Mouse (Mus musculus): ENCODE measurements at regions not wholly inside any gene's neighbourhood (a gene's known extent, or its start where the extent isn't known, plus 50 kb on each side); places are given as distances from the start of the nearest gene placed in this dataset.

DNA sequence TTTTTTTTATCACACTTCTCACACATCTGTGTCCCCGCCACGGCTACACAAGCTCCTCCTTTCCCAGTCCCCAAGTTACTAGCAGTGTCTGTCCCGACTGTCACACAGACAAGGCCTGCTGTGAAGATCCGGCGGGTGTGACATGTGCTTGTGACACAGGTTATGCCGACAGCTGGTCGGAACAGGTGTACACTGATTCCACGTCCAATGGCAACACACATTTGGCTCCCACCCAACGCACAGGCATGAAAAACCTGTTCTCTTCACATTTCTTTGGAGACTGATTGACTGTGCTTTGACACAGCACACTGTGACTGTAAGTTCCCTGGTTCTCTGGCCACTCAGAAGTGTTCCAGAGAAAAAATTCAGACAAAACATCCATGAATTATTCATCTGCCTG is 281.4 kb downstream of the En1 start:
- no peak for DNase-seq (ENCODE audit: low read depth, low spot score)

DNA sequence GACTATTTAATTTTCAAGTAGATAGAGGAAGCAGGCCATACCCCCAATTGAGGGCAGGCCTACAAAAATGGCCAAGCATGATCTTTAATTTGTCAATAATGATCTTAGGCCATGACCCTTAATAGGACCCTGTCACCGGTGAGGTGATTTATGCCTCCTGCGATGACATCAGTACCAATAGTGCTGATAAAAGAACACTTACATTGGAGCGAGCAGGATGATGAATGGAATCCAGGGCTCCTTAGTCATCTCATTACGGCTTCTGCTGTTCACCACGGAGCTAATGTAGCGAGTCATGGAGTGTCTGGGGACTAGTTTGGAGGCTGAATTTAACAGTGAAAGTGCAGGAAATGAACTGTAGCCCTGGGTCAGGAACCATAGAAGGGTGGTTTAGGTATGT is 308.6 kb downstream of the En1 start:
- no peak for DNase-seq (ENCODE audit: low read depth, low spot score)

DNA sequence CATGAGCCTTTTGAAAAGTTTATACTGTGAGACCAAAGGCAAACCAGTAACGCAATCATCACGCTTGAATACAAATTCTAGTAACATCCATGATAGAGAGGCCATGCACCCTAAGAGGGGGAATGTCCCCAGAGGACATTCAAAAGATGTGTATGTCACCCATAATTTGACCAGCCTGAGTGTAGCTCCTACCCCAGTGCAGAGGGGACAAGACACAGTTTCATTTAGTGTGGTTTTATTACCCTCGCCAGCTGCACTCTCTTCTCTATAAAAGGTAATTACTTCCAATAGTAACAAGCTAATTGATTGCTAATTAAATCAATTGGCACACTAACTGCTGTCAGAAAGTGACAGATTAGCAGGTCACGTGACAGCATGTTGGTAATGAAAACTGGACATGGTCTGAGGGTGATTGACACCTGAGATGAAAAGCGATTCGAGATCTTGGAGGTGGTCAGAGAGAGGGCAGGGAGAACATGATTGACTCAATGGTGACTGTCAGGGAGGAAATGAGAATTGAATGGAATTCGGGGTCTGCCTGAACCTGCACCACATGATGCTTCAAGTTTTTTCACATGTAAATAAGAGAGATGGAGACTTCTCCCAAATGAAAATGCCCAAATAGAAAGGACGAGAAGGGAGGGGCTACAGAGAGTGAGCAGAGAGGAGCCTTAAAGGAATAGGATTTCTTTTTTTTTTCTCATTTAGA is 309.9 kb downstream of the En1 start:
- DNase-seq (ENCODE audit: low read depth, low spot score), result peak; percentile 19

DNA sequence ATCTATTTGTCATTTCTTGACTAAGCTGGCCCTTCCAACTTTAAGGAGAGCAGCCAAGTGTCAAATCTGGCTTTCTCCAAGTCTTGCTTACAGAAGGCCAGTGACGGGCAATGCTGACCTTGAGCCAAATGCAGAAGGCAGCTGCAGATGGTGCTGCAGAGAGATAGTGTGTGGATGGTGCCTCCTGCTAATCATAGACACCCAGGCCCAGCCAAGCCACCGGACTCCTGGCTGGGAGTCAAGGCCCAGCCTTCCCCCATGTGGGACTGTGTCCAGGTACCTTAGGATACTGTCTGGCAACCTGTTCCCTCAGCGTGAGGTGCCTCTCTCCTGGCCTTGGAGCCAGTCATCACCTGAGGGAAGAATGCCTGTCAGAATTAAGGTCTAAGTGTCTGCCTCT is 319.3 kb downstream of the En1 start:
- DNase-seq (ENCODE audit: low read depth, low spot score), result no peak

DNA sequence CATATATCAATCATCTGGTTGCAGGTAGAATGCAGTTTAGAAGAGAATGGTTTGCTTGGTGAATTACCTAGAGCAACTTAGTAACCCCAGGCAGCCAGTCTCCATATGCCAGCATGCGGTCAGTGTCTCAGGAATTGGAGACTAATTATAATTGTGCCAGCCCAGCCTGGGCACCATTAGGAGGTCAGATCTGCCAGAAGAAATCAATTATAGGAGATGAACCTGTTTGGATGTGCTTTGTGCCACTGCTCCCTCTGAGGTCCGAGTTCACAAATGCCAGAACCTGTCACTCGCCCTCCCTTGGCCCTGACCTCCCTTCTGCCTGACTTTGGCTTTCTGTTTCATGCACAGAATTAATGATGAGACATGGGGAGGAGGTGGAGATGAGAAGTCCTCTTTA is 323.1 kb downstream of the En1 start:
- no peak for DNase-seq (ENCODE audit: low read depth, low spot score)

DNA sequence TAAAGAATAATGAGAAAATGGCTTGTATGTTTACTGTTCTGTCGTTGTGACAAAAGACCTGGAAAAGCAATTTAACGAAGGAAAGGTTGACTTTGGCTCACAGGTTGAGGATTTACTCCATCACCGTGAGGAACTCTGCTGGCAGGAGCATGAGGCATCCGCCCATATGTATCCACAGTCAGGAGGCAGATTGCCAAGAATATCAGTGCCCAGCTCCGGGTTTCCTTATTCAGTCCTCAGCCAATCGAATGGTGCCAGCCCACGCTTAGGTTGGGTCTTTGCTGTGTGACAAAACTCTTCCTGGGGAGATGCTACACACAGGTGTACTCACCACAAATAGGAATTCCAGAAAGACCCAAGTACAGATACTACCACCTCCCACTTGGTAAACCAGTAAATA is 327.9 kb downstream of the En1 start:
- DNase-seq (ENCODE audit: low read depth, low spot score), result no peak

DNA sequence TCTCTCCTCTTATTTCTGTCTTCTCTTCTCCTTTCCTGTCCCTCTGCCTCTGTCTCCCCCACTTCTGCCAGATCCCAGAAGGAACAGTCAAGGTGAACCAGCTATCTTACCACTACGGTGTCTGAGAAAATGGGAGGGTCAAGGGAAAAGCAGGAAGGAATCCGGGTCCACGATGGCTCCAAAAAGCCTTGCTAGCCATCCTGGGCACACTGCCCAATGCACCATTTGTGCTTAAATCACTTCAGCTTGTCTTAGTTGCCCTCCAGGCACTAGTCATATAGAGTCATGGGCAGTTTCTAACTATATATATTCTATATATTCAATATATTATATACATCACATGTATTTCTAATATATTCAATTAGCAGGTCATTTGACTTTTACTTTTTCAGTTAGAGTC is 333.1 kb downstream of the En1 start:
- DNase-seq (ENCODE audit: low read depth, low spot score), result no peak

DNA sequence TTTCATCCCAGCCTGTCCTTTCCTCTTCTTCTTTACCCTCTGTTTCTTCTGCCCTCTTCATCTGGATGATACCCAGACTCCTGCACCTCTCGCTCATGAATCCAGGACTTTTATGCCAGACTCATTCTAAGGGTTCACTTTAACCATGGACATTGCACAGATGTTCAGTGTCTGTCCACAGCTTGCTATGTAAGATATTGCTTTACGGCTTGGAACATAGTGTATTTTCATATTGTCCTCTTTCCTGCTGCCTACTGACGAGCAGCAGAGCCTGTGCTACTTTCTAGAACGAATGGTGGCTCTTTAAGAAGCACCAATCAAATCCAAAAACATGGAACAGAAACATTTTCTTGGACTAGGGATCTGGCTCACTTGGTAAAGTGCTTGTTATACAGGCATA is 341.5 kb downstream of the En1 start:
- no peak for DNase-seq (ENCODE audit: low read depth, low spot score)

DNA sequence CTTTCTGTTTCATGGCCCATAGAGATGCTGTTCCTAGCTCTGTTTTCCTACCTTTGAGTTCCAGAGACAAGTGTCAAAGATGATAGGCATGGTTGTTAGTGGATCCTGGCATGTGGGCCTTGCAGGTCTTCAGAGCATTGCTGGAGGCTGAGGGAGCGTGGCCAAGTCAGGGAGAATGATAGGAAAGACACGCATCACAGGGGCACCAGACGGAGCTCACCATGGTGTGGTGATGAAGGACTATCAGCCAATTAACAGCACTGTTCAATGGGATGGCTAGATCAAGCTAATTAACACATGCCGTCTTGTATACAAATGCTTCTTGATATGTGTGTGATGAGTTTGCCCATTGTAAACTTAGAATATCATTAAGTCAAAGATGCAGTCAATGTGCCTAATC is 344.1 kb downstream of the En1 start:
- no peak for DNase-seq (ENCODE audit: low read depth, low spot score)

DNA sequence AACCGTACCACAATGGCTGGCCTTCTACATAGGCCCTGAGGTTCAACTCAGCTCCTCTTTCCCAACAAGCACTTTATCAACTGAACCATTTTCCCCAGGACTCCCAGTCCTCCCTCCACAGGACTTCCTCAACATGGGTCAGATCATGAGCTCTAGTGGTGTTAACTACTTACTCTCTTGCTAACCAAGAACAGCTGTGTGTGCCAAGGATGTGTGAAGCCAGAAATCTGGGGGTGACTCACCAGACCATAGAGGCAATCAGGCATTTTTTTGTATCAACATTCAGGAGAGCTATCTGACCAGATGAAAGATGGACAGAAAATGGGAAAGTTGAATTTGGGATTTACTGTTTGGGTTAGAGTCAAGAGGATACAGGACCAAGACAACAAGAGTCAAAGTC is 359.0 kb downstream of the En1 start:
- DNase-seq (ENCODE audit: low read depth, low spot score), result no peak

DNA sequence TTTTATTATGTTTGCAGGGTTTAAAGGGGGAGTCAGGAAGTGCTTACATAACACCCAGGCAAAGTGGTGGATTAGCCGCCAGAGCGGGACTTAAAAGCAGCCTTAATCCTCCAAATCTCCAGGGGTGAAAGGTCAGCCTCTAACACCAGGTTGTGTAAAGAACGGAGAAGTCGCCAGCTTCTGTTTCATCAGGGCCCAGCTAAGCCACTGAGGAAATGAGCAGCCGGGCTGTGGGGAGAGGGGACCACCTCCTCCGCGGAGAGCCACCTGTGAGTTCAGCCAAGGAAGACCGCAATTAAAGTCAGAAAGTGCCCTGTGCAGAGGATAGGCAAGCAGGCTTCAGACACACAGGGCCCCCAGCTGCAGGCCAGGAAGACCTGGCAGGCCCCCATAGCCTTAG is 359.8 kb downstream of the En1 start:
- no peak for DNase-seq (ENCODE audit: low read depth, low spot score)

DNA sequence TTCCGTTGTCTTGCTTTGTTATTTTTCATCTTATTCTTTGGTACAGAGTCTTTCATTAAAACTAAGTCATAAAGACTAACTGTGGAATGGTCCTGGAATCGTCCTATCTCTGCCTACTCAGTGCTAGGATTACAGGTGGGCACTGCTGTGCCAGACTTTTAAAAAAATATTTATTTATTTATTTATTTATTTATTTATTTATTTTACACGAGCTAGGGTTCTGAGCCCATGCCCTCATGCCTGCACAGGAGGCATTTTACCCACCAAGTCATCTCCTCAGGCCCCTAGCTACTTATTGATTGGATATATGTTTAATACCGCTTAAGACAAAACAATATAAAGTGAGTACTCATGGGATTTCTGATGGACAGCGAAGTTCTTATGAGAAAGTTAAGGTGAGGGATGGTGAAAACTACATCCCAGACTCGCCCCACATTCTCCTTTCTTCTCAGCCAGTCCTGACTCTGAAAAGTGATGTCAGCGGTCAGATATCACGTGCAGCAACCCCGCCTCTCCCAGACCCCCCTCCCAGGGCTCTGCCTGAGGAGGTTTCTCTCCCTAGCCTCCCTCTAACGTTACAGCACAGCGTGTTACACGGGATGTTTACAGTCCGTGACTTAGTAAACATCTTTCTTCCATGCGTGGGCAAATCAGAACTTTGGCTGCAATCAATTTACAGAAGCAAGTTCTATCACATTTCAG is 361.4 kb downstream of the En1 start:
- no peak for DNase-seq (ENCODE audit: low read depth, low spot score)

DNA sequence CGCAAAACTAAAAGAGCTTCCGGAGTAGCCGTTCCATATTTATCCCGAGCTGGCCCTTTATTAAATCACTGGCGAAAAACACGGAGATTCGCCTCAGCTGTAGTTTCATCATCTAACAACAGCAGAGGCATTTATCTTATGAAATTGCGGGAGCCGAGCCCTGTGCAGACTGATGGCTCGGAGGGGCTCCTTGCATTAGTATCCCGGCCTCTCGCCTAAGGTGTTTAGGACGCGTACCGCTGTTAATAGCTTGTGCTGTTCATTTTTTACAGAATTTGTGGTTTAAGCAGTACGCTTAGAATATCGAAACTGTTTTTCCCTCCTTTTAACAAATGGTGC is 361.9 kb downstream of the En1 start:
- DNase-seq (ENCODE audit: low read depth, low spot score), result no peak

DNA sequence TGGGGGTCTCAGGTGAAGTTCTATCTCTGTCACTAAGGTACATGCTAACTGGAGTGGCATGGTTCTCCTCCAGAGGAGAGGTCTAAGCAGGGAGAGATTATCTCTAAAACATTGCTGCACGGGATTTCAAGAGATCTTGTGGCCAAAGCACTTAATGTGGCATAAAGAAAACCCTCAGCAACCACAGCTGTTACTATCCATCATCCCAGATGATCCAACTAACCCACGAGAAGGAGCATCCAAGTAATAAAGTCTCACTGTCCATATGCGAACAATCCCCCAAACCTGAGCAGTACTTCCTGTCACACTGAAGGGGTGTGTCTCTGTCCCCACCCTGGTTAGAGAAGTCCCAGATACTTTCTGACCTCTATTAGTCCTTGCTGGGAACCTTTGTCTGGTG is 363.9 kb downstream of the En1 start:
- DNase-seq (ENCODE audit: low read depth, low spot score), result peak; percentile 14

DNA sequence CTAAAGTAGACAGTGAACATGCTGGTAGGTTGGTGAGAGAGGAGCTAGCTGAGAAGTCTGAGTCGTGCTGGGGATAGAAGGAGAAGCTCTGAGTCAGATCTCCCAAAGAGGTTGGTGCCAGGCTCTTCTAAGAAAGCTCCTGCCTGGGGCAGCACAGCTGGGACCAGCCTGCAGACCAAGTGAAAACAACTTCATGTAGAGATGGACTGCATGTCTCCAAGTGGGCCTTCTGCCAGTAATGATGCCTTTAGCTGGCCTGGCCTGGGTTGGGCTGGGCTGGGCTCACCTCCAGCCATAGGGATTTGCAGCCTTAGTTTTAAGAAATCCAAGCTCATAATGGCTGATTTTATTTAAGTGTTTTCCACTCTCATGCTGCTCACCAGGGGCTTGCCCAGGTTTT is 357.7 kb downstream of the Insig2 start:
- DNase-seq (ENCODE audit: low read depth, low spot score), result no peak

DNA sequence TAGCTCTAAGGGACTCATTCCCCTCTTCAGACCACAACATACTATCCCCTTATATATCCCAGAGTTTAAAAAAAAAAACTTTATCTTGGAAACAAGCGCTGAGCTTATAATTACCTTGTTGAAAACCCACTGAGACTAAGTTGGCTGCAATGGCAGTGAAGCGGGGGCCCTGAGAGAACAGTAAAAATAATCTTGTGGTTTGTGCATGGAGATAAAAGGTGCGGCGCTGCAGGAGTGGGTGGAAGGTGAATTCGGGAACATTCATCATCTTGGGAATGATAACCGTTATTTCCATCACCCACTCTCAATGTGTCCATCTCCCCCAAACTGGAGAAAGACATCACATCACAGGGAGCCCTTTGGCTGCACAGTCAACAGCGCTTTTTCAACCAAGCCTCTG is 327.9 kb downstream of the Insig2 start:
- no peak for DNase-seq (ENCODE audit: low read depth, low spot score)

DNA sequence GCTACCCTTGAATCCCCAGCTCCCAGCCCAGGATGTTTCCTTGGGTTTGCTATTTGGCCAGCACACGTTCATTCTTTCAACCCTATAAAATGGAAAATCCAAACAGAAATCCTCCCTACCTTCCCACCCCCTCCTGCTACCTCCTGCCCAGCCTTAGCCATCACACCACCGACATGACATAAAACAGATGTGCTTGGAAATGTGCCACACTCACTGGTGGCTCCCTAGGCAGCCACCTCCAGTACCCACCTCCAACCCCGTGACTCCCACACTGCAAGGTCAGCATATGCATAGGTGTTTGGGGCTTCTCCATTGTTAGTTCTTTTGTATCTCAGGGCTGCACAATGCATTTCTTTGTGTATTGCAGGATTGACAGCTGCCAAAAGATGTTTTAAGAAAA is 327.2 kb downstream of the Insig2 start:
- DNase-seq (ENCODE audit: low read depth, low spot score), result peak; percentile 6

DNA sequence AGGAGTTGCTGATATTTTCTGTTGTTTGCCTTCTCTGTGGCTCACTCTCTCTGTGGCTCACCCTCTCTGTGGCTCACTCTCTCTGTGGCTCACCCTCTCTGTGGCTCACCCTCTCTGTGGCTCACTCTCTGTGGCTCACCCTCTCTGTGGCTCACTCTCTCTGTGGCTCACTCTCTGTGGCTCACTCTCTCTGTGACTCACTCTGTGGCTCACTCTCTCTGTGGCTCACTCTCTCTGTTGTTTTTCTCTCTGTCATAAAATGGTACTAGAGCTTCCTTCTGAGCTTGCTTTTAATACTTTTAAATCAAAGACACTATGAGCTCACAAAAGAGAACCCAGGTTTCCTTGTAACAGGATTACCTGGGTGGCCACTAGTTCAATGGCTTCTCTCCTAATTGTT is 320.3 kb downstream of the Insig2 start:
- no peak for DNase-seq (ENCODE audit: low read depth, low spot score)

DNA sequence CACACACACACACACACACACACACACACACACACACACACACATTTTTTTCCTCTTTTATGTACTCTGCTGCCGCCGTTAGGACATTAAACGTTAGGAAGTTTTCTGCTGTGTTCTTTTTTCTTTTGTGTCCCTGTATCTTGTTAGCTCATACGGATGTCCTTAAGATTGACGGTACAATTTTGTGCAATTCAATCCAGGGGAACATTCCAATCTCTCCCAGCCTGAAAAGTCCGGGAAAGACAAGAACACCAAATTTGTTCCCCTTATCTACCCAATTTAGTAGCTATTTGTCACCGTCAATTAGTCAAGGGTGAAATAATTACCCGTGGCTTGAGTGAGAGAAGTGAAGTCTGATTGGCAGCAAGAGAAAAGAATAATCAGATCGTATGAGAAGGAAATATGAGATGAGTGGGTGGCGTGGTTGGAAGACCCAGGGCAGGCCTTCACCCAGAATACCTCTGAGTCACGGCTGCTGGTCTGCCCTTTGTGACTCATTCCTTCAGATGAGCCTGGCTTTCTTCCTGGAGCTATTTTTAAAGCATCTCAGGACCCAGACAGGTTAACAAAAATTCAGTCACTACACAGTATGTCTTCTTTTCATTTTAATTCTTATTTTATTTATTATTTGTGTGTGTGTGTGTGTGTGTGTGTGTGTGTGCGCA is 318.4 kb downstream of the Insig2 start:
- no peak for DNase-seq (ENCODE audit: low read depth, low spot score)

DNA sequence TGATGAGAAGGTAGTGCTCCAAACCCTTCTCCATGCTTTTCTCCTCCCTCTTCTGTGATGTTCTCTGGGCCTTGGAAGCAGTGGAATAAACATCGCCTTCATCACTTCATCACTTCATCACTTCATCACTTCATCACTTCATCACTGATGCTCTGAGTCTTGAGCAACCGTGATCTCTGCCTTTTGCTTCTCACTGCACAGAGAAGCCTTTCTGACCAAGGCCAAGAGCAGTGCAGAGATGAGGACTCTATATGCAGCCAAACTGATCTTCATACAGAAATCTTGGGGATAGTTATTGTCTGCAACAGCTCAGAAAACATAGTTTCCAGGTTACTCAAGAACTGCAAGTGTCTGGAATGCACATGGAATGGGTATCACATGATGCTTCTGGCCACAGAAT is 303.0 kb downstream of the Insig2 start:
- no peak for DNase-seq (ENCODE audit: low read depth, low spot score)

DNA sequence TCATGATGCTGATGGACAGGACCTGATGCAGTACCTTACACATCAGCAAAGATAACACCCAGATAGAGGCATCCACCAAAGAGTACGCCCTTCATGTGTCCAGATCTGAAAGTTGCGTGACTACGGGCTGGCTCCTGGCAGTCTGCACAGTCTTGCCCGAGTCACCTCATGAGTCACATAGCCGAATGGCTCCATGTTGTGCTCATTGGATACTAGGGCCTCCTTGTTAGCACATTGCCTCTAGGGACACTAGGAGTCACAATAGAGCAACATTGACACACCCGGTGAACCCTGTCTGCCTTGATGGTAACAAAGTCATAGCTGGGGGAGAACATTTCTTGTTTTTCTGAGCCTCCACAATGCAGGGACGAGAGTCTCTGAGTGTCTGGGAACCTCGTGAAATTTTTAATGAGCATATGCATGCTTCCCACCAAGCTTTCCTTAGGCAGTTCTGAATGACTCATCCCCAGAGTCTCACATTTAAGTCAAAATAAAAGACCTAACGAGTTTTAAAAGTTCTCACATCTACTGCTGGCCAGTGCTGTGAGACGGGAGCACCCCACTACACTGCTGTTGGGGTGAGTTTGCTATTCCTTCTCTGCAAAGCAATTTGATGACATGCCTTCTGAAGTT is 297.5 kb downstream of the Insig2 start:
- DNase-seq (ENCODE audit: low read depth, low spot score), result no peak

DNA sequence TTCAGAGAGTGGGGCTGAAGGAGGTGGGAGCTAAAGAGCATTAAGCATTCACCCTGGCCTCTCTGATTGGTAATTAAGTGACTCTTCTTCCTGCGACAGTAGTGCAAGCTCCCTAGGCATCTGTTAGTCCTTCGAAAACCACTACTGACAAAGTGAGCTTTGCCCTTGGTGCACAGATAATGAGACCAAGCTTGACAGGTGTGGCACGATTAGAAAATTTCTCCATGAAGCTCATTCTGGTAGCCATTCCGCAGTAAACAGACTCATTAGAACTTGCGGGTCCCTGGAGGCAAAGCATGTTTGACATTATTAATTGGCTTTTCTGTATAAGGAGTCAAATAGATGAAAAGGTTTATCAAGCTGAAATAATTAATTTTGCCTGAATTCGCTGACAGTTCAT is 285.8 kb downstream of the Insig2 start:
- no peak for DNase-seq (ENCODE audit: low read depth, low spot score)

DNA sequence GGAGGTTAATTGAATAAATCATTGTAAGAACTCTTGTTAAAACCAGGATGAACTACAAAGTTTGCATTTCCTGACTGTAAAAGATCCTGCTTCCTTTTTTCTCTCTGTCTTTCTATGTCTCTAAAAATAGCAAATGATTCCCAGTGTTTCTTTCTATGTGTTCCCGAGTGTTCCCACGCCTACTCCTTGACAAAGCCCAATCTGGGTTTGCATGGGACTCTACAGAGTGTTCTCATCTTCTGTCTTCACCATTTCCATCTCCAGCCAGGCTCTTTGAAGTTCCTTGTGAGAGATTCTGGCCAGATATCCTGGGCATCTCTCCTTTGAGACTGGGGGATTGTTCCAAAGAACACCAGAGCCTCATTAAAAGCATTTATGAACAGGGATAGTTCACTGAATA is 285.0 kb downstream of the Insig2 start:
- DNase-seq (ENCODE audit: low read depth, low spot score), result no peak

Data from ES-CJ7 (cell line).